Mouse (Mus musculus) megakaryocyte, embryonic 14.5 days (primary cell): ENCODE measurements around the gene Pced1a.

ENCODE experiments used
- FLI1 ChIP-seq: IDR thresholded peaks from 2 replicates; pipeline ENCODE4 v1.6.1; 2012; ENCODE audit warnings: low read length, inconsistent platforms, mixed read lengths
- GATA1 ChIP-seq: IDR thresholded peaks from 3 replicates; pipeline ENCODE4 v1.6.1; 2012; ENCODE audit warnings: mixed read lengths, low read length, inconsistent platforms, borderline replicate concordance

DNA sequence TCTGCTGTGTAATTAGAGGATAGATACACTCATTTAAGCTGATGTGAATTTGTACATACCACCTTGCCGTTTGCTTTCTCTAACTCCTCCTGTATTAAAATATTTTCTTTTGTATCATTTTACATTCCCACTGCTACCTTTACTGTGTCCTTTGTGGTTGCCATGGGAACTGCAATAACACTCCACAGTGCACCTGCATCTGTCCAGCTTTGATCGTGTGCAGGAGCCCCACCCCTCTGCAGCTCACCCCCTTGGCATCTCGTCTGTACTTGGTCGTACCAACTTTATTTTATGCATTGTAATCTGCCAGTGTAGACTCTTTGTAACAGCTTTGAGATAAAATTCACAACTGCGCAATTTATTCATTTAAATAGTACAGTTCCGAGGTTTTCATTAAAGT, 40.6 kb downstream of the Pced1a start:
- TF ChIP-seq GATA1 (no peak), FLI1 (no peak)
